ENCODE assay signal across 23 mouse cellular contexts in genomic region chr2:158596803-158597202, GRCm38 (mm10). TPM values are rescaled to one million over a fixed set of nuclear protein-coding genes. Genes with fewer than 3 reads are reported as not detected.
A peak's percentile ranks its signal among the peaks of the same experiment; 100 is the strongest.
DNase-seq lines count a peak whose midpoint lies in the region; ATAC-seq lines count a peak whose summit lies in the region.
"Had no signal": no experiment of that assay in that cellular context is flagged by ENCODE, and none has a peak within 500 bp of the region (broad histone marks: within the 10 kb centered on the region; RNA-seq: fewer than 3 reads in every experiment).

No protein-coding gene starts in this region.

- WGBS in hindbrain, embryonic 12.5 days: 78% methylated on average over 1 of the region's 1 CpGs
- 75% methylated on average over 1 of the region's 1 CpGs for WGBS in hindbrain, embryonic 10.5 days
- 74% methylated on average over 1 of the region's 1 CpGs for WGBS in midbrain, embryonic 13.5 days
- 70% methylated on average over 1 of the region's 1 CpGs for WGBS in midbrain, embryonic 10.5 days
- WGBS in limb, embryonic 10.5 days: 65% methylated on average over 1 of the region's 1 CpGs

- no peak overlapping the region for H3K4me2 ChIP-seq in hindbrain, embryonic 12.5 days (replicated peaks)
- H3K4me2 ChIP-seq in midbrain, embryonic 13.5 days (replicated peaks): no peak overlapping the region
- H3K4me2 ChIP-seq: embryonic facial prominence, embryonic 15.5 days; heart, embryonic 13.5 days had no signal

- no peak overlapping the region for H3K9ac ChIP-seq in hindbrain, embryonic 12.5 days
- no peak overlapping the region for H3K9ac ChIP-seq in midbrain, embryonic 13.5 days (replicated peaks)
- H3K9ac ChIP-seq: embryonic facial prominence, embryonic 15.5 days; heart, embryonic 13.5 days had no signal

- no peaks in the 10 kb centered on the region for H3K36me3 ChIP-seq in hindbrain, embryonic 12.5 days
- H3K36me3 ChIP-seq in hindbrain, embryonic 10.5 days: no peaks in the 10 kb centered on the region
- no peaks in the 10 kb centered on the region for H3K36me3 ChIP-seq in midbrain, embryonic 13.5 days
- no peaks in the 10 kb centered on the region for H3K36me3 ChIP-seq in midbrain, embryonic 10.5 days
- H3K36me3 ChIP-seq in limb, embryonic 10.5 days: no peaks in the 10 kb centered on the region
- H3K36me3 ChIP-seq: embryonic facial prominence, embryonic 15.5 days; forebrain, embryonic 10.5 days; heart, embryonic 13.5 days had no signal

- H3K4me1 ChIP-seq in hindbrain, embryonic 12.5 days: peaks cover 23% of the 10 kb centered on the region
- H3K4me1 ChIP-seq in hindbrain, embryonic 10.5 days (replicated peaks): peaks cover 21% of the 10 kb centered on the region
- peaks cover 66% of the 10 kb centered on the region for H3K4me1 ChIP-seq in midbrain, embryonic 13.5 days (replicated peaks)
- H3K4me1 ChIP-seq in midbrain, embryonic 10.5 days: peaks cover 20% of the 10 kb centered on the region
- H3K4me1 ChIP-seq in limb, embryonic 10.5 days: peaks cover 9% of the 10 kb centered on the region
- H3K4me1 ChIP-seq: embryonic facial prominence, embryonic 15.5 days; heart, embryonic 13.5 days had no signal

- no peaks in the 10 kb centered on the region for H3K9me3 ChIP-seq in hindbrain, embryonic 12.5 days (replicated peaks)
- H3K9me3 ChIP-seq in hindbrain, embryonic 10.5 days: no peaks in the 10 kb centered on the region
- H3K9me3 ChIP-seq in midbrain, embryonic 13.5 days: no peaks in the 10 kb centered on the region
- no peaks in the 10 kb centered on the region for H3K9me3 ChIP-seq in midbrain, embryonic 10.5 days (replicated peaks)
- no peaks in the 10 kb centered on the region for H3K9me3 ChIP-seq in limb, embryonic 10.5 days (replicated peaks)
- H3K9me3 ChIP-seq: embryonic facial prominence, embryonic 15.5 days; forebrain, embryonic 10.5 days; heart, embryonic 13.5 days had no signal

- H3K27ac ChIP-seq in hindbrain, embryonic 12.5 days: peak overlapping the region; percentile 89; the same call in 1 of the 2 replicates
- no peak overlapping the region for H3K27ac ChIP-seq in hindbrain, embryonic 10.5 days
- 0 out of 2 replicates have a peak overlapping the region, but pooled peaks have one; percentile 70 for H3K27ac ChIP-seq in midbrain, embryonic 13.5 days
- no peak overlapping the region for H3K27ac ChIP-seq in midbrain, embryonic 10.5 days (replicated peaks)
- no peak overlapping the region for H3K27ac ChIP-seq in limb, embryonic 10.5 days
- H3K27ac ChIP-seq: embryonic facial prominence, embryonic 15.5 days; forebrain, embryonic 10.5 days; gastrocnemius, adult 2 months; heart, embryonic 13.5 days; hindbrain, postnatal 0 days had no signal

- ATAC-seq in hindbrain, embryonic 12.5 days (ENCODE audit: low FRiP score): no peak
- no peak for ATAC-seq in midbrain, embryonic 13.5 days
- peak; percentile 85 for ATAC-seq in granulocyte monocyte progenitor cell, adult 5-6 weeks (replicated peaks; ENCODE audit: poor library complexity, severe bottlenecking)
- ATAC-seq: forebrain, embryonic 14.5 days; hindbrain, postnatal 0 days had no signal

- H3K27me3 ChIP-seq in hindbrain, embryonic 12.5 days: peaks cover 30% of the 10 kb centered on the region
- H3K27me3 ChIP-seq in hindbrain, embryonic 10.5 days (ENCODE audit: insufficient read depth, poor library complexity, severe bottlenecking): peaks cover 91% of the 10 kb centered on the region
- H3K27me3 ChIP-seq in midbrain, embryonic 13.5 days: no peaks in the 10 kb centered on the region
- H3K27me3 ChIP-seq in midbrain, embryonic 10.5 days (ENCODE audit: low read depth, poor library complexity, severe bottlenecking): peaks cover 55% of the 10 kb centered on the region
- H3K27me3 ChIP-seq in limb, embryonic 10.5 days (ENCODE audit: low read depth, poor library complexity, severe bottlenecking): peaks cover 62% of the 10 kb centered on the region

- DNase-seq in hindbrain, embryonic 10.5 days (ENCODE audit: low spot score): no peak
- DNase-seq in midbrain, embryonic 10.5 days (ENCODE audit: low spot score): no peak
- DNase-seq in limb, embryonic 10.5 days (ENCODE audit: low spot score): no peak
- DNase-seq in layer of hippocampus, postnatal 36 days: no peak
- DNase-seq: adrenal gland, adult 2 months; adrenal gland, postnatal 25 days; cerebellum, adult 2 months; cerebellum, postnatal 10 days; embryo, embryonic 11 days; gastrocnemius, adult 2 months; gastrocnemius, postnatal 25 days; heart, adult 11 months; heart, postnatal 36 days had no signal

- no peak overlapping the region for H3K4me3 ChIP-seq in hindbrain, embryonic 12.5 days
- no peak overlapping the region for H3K4me3 ChIP-seq in hindbrain, embryonic 10.5 days
- no peak overlapping the region for H3K4me3 ChIP-seq in midbrain, embryonic 13.5 days (replicated peaks)
- H3K4me3 ChIP-seq in midbrain, embryonic 10.5 days: no peak overlapping the region
- H3K4me3 ChIP-seq in limb, embryonic 10.5 days: no peak overlapping the region
- H3K4me3 ChIP-seq: embryonic facial prominence, embryonic 15.5 days; erythroblast, embryonic 14.5 days; forebrain, embryonic 10.5 days; gastrocnemius, adult 2 months; heart, embryonic 13.5 days had no signal

RNA-seq across cellular contexts. Expression of gene Slc32a1, which starts 13.8 kb away (rescaled TPM):
- polyA plus RNA-seq in hindbrain, embryonic 12.5 days (2016; fragmentation: Nextera tagmentation; extraction: Ambion mirVana): 3.5 and 4.3 TPM in 2 replicates
- polyA plus RNA-seq in hindbrain, embryonic 10.5 days (2016; fragmentation: Nextera tagmentation; extraction: Ambion mirVana): 0.35 and 1.4 TPM in 2 replicates
- 6.5 and 8.3 TPM in 2 replicates for polyA plus RNA-seq in midbrain, embryonic 13.5 days (2015; fragmentation: Nextera tagmentation; extraction: Ambion mirVana)
- polyA plus RNA-seq in midbrain, embryonic 10.5 days (2016; fragmentation: Nextera tagmentation; extraction: Ambion mirVana): 0.25 and 0.68 TPM in 2 replicates
- total RNA-seq in granulocyte monocyte progenitor cell, adult 5-6 weeks (2014; fragmentation: Nextera tagmentation): not detected in 2 replicates
- total RNA-seq in granulocyte monocyte progenitor cell, adult 5-6 weeks (2017): not detected in 2 replicates
- polyA plus RNA-seq in limb, embryonic 10.5 days (2016; fragmentation: Nextera tagmentation; extraction: Ambion mirVana): not detected in 2 replicates
- 10 to 100 TPM; 65.9 to 69.9 TPM for total RNA-seq in layer of hippocampus, postnatal 36 days (2021)
- total RNA-seq: adrenal gland, adult 2 months; adrenal gland, postnatal 25 days; gastrocnemius, adult 2 months; gastrocnemius, postnatal 25 days; heart, postnatal 36 days had no signal
- polyA plus RNA-seq: adrenal gland, adult 2 months; erythroblast, embryonic 14.5 days; heart, embryonic 13.5 days; heart, postnatal 0 days had no signal

RNA-seq across cellular contexts. Expression of gene Actr5, which starts 27.9 kb away (rescaled TPM):
- polyA plus RNA-seq in hindbrain, embryonic 12.5 days (2016; fragmentation: Nextera tagmentation; extraction: Ambion mirVana): 21.1 and 23.7 TPM in 2 replicates
- 14.7 and 16.4 TPM in 2 replicates for polyA plus RNA-seq in hindbrain, embryonic 10.5 days (2016; fragmentation: Nextera tagmentation; extraction: Ambion mirVana)
- 10.9 and 14.6 TPM in 2 replicates for polyA plus RNA-seq in midbrain, embryonic 13.5 days (2015; fragmentation: Nextera tagmentation; extraction: Ambion mirVana)
- polyA plus RNA-seq in midbrain, embryonic 10.5 days (2016; fragmentation: Nextera tagmentation; extraction: Ambion mirVana): 14.1 and 14.8 TPM in 2 replicates
- total RNA-seq in granulocyte monocyte progenitor cell, adult 5-6 weeks (2014; fragmentation: Nextera tagmentation): 15.6 and 18.5 TPM in 2 replicates
- total RNA-seq in granulocyte monocyte progenitor cell, adult 5-6 weeks (2017): 15.8 and 21.6 TPM in 2 replicates
- polyA plus RNA-seq in limb, embryonic 10.5 days (2016; fragmentation: Nextera tagmentation; extraction: Ambion mirVana): 13.8 and 16.2 TPM in 2 replicates
- 10 to 100 TPM in 1 of 2 experiments, 1 to 10 TPM in 1; 9.9 to 13.1 TPM for total RNA-seq in layer of hippocampus, postnatal 36 days (2021)

Comparison
In these comparisons a context has a peak if more than half of its experiments do, and no peak if none do; other contexts are left out.
1. H3K27ac ChIP-seq: peak in hindbrain, embryonic 12.5 days (single experiment) and midbrain, embryonic 13.5 days (single experiment); none in hindbrain, embryonic 10.5 days (single experiment), midbrain, embryonic 10.5 days (single experiment) and limb, embryonic 10.5 days (single experiment).